Mouse (Mus musculus) G1E (cell line): ENCODE results near the gene Lrmda. TPM values are rescaled to one million over a fixed set of nuclear protein-coding genes. Genes with fewer than 3 reads are reported as not detected.

Experiments used
- ATAC-seq: 2 replicates; pipeline ENCODE4 v1.8.0; 2016; ENCODE audit warnings: mild to moderate bottlenecking; ENCODE audit not compliant: insufficient number of reproducible peaks, poor library complexity, low FRiP score, severe bottlenecking; ENCODE audit errors: extremely low read depth
- DNase-seq: peaks from one replicate; pipeline ENCODE4 v3.0.0; 2012; ENCODE audit warnings: low spot score
- H3K27me3 ChIP-seq: 2 replicates; pipeline ENCODE4 v1.6.1; 2012; ENCODE audit warnings: mild to moderate bottlenecking, low read length, inconsistent platforms; ENCODE audit not compliant: insufficient read depth
- H3K36me3 ChIP-seq: replicated peaks from 2 replicates; pipeline ENCODE3; 2012; ENCODE audit warnings: mild to moderate bottlenecking, inconsistent platforms
- H3K4me1 ChIP-seq: 2 replicates; pipeline ENCODE4 v1.6.1; 2012; ENCODE audit warnings: low read depth, low read length, inconsistent platforms, mixed read lengths; ENCODE audit not compliant: insufficient read depth
- H3K4me3 ChIP-seq: 2 replicates; pipeline ENCODE4 v1.5.1; 2012; ENCODE audit warnings: low read depth, mild to moderate bottlenecking, inconsistent platforms, low read length, moderate library complexity, mixed read lengths
- H3K9me3 ChIP-seq: replicated peaks from 2 replicates; pipeline ENCODE4 v1.6.1; 2012; ENCODE audit warnings: inconsistent platforms
- CTCF ChIP-seq: IDR thresholded peaks from 2 replicates; pipeline ENCODE4 v1.5.1; 2012; ENCODE audit warnings: low read depth, low read length, inconsistent platforms, mixed read lengths
- GATA1 ChIP-seq: IDR thresholded peaks from 2 replicates; pipeline ENCODE4 v1.6.1; 2012; ENCODE audit warnings: borderline replicate concordance, low read length, inconsistent platforms, mixed read lengths
- GATA2 ChIP-seq: IDR thresholded peaks from 2 replicates; pipeline ENCODE4 v1.6.1; 2012; ENCODE audit warnings: low read depth, low read length, inconsistent platforms, borderline replicate concordance
- POLR2AphosphoS5 ChIP-seq: IDR thresholded peaks from 2 replicates; pipeline ENCODE4 v1.6.1; 2012; ENCODE audit warnings: low read depth, low read length, inconsistent platforms; ENCODE audit not compliant: insufficient replicate concordance
- TAL1 ChIP-seq: conservative IDR thresholded peaks from 2 replicates; pipeline ENCODE4 v1.6.1; 2012; ENCODE audit warnings: low read depth, low read length, inconsistent platforms, mixed read lengths
- polyA plus RNA-seq: library from polyadenylated mRNA; stranded (reverse); fragments of >175 nt; gene quantifications from 2 replicates; pipeline ENCODE4 v1.2.3, GENCODE M21; 2012
- total RNA-seq, 2 experiments: library from RNA; stranded (forward) in 1 of 2; stranded (reverse) in 1 of 2; fragments of 200-1000 nt in 1 of 2; fragments of >200 nt in 1 of 2; fragmentation: Nextera tagmentation in 1 of 2; gene quantifications; 2 replicates each; pipeline ENCODE4 v1.2.3; 2014 to 2017

Gene Lrmda
- total and polyA plus RNA-seq, 3 experiments = not detected

GRCm38 (mm10) chr14:22382101-22382500 lies 362.6 kb downstream of the Lrmda start:
- no peak overlapping the region for H3K4me3 ChIP-seq
- H3K9me3 ChIP-seq = no peaks in the 10 kb centered on the region
- DNase-seq (no peak), ATAC-seq (no peak)
- TF ChIP-seq TAL1 (no peak), GATA2 (no peak), POLR2AphosphoS5 (no peak), GATA1 (no peak), CTCF (no peak)
- H3K4me1 ChIP-seq = no peaks in the 10 kb centered on the region
- no peaks in the 10 kb centered on the region for H3K36me3 ChIP-seq
- no peaks in the 10 kb centered on the region for H3K27me3 ChIP-seq

DNA sequence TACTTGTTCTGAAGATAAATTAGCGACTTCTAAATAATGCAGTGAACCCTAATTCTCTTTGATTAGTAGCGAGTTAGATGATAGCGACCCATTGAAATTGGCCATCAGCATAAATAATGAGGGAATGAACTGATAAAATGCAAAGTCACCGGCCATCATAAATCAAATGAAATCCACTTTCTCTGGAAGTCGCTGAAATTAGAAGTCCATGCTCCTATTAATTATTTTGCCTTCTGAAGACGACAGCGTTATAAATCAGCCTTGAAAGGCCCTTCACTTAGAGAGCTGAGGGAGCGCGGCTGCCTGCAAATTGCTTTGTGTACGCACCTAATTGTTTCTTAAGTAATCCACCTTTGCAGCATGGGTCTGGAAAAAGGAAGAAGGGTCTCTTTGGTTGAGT lies 374.1 kb downstream of the Lrmda start:
- no peak for DNase-seq
- ATAC-seq = no peak

GRCm38 (mm10) chr14:22402411-22402810 lies 382.9 kb downstream of the Lrmda start:
- DNase-seq (no peak), ATAC-seq (no peak)
- Histone ChIP-seq H3K9me3 (peaks cover 8% of the 10 kb centered on the region), H3K27me3 (no peaks in the 10 kb centered on the region), H3K4me1 (no peaks in the 10 kb centered on the region), H3K4me3 (no peak overlapping the region), H3K36me3 (no peaks in the 10 kb centered on the region)
- TF ChIP-seq TAL1 (no peak), GATA2 (no peak), POLR2AphosphoS5 (no peak), GATA1 (no peak), CTCF (no peak)

More for the DNA sequence above, 374.1 kb downstream of the Lrmda start:
- TF ChIP-seq POLR2AphosphoS5 = no peak
- TF ChIP-seq TAL1 = no peak
- no peak for TF ChIP-seq GATA1
- TF ChIP-seq GATA2 = no peak
- no peak for TF ChIP-seq CTCF
- H3K4me1 ChIP-seq = no peaks in the 10 kb centered on the region
- H3K4me3 ChIP-seq = no peak overlapping the region
- no peaks in the 10 kb centered on the region for H3K27me3 ChIP-seq
- no peaks in the 10 kb centered on the region for H3K36me3 ChIP-seq
- no peaks in the 10 kb centered on the region for H3K9me3 ChIP-seq

GRCm38 (mm10) chr14:22406623-22407022 lies 387.1 kb downstream of the Lrmda start:
- DNase-seq (no peak), ATAC-seq (no peak)
- H3K9me3 ChIP-seq = peaks cover 8% of the 10 kb centered on the region
- H3K36me3 ChIP-seq = no peaks in the 10 kb centered on the region
- H3K4me1 ChIP-seq = no peaks in the 10 kb centered on the region
- no peaks in the 10 kb centered on the region for H3K27me3 ChIP-seq
- no peak overlapping the region for H3K4me3 ChIP-seq
- TF ChIP-seq GATA2 (no peak), CTCF (no peak), GATA1 (no peak), TAL1 (no peak)

- DNase-seq = no peak
- H3K4me3 ChIP-seq = no peak overlapping the region
- no peaks in the 10 kb centered on the region for H3K27me3 ChIP-seq
- TF ChIP-seq GATA2 (no peak), POLR2AphosphoS5 (no peak), GATA1 (no peak), CTCF (no peak), TAL1 (no peak)
- H3K9me3 ChIP-seq = peaks cover 6% of the 10 kb centered on the region
- H3K36me3 ChIP-seq = no peaks in the 10 kb centered on the region
- H3K4me1 ChIP-seq = no peaks in the 10 kb centered on the region
- ATAC-seq = no peak
Measured at GRCm38 (mm10) chr14:22410826-22411225, 391.3 kb downstream of the Lrmda start.

GRCm38 (mm10) chr14:22413220-22413619 lies 393.7 kb downstream of the Lrmda start:
- TF ChIP-seq TAL1 (no peak), POLR2AphosphoS5 (no peak), GATA1 (no peak), CTCF (no peak)
- ATAC-seq (no peak), DNase-seq (no peak)
- no peaks in the 10 kb centered on the region for H3K27me3 ChIP-seq
- no peaks in the 10 kb centered on the region for H3K36me3 ChIP-seq
- H3K4me1 ChIP-seq = no peaks in the 10 kb centered on the region
- 0 out of 2 replicates have a peak, but pooled peaks cover 2% of the 10 kb centered on the region for H3K9me3 ChIP-seq
- H3K4me3 ChIP-seq = no peak overlapping the region
